Mouse (Mus musculus): ENCODE measurements at regions not wholly inside any gene's neighbourhood (a gene's known extent, or its start where the extent isn't known, plus 50 kb on each side); places are given as distances from the start of the nearest gene placed in this dataset.

- no peaks in the 10 kb centered on the region for H3K9me3 ChIP-seq (ENCODE audit: low read length)
- H3K4me3 ChIP-seq (replicated peaks; ENCODE audit: low read length) = no peak overlapping the region
- TF ChIP-seq POU5F1 (IDR thresholded peaks at IDR 0.05; ENCODE audit: borderline replicate concordance, low read length) = no peak
- no peak for TF ChIP-seq CTCF (conservative IDR thresholded peaks at IDR 0.05; ENCODE audit: low read length)
- no peak for TF ChIP-seq NANOG (IDR thresholded peaks at IDR 0.05; ENCODE audit: borderline replicate concordance, low read length)
- H3K27me3 ChIP-seq (ENCODE audit: insufficient read depth, low read length) = no peaks in the 10 kb centered on the region
- no peaks in the 10 kb centered on the region for H3K36me3 ChIP-seq (ENCODE audit: insufficient read depth, low read length)
- no peaks in the 10 kb centered on the region for H3K4me1 ChIP-seq (replicated peaks; ENCODE audit: low read depth, low read length)
Observed at GRCm38 (mm10) chr11:91131960-91132359, 443.8 kb upstream of the Tom1l1 start.

- no peaks in the 10 kb centered on the region for H3K9me3 ChIP-seq (ENCODE audit: low read length)
- no peak for TF ChIP-seq NANOG (IDR thresholded peaks at IDR 0.05; ENCODE audit: borderline replicate concordance, low read length)
- no peak for TF ChIP-seq CTCF (conservative IDR thresholded peaks at IDR 0.05; ENCODE audit: low read length)
- no peak for TF ChIP-seq POU5F1 (IDR thresholded peaks at IDR 0.05; ENCODE audit: borderline replicate concordance, low read length)
Observed at GRCm38 (mm10) chr11:91098186-91098585, 410.0 kb upstream of the Tom1l1 start.

GRCm38 (mm10) chr11:91097552-91097951 lies 409.4 kb upstream of the Tom1l1 start:
- H3K4me1 ChIP-seq (replicated peaks; ENCODE audit: low read depth, low read length) = no peaks in the 10 kb centered on the region
- TF ChIP-seq NANOG (IDR thresholded peaks at IDR 0.05; ENCODE audit: borderline replicate concordance, low read length) (no peak), POU5F1 (IDR thresholded peaks at IDR 0.05; ENCODE audit: borderline replicate concordance, low read length) (no peak), CTCF (conservative IDR thresholded peaks at IDR 0.05; ENCODE audit: low read length) (no peak)
- H3K27me3 ChIP-seq (ENCODE audit: insufficient read depth, low read length) = no peaks in the 10 kb centered on the region
- H3K4me3 ChIP-seq (replicated peaks; ENCODE audit: low read length) = no peak overlapping the region
- no peaks in the 10 kb centered on the region for H3K9me3 ChIP-seq (ENCODE audit: low read length)
- no peaks in the 10 kb centered on the region for H3K36me3 ChIP-seq (ENCODE audit: insufficient read depth, low read length)

More at GRCm38 (mm10) chr11:91098186-91098585, 410.0 kb upstream of the Tom1l1 start:
- H3K4me3 ChIP-seq (replicated peaks; ENCODE audit: low read length) = no peak overlapping the region
- no peaks in the 10 kb centered on the region for H3K27me3 ChIP-seq (ENCODE audit: insufficient read depth, low read length)
- H3K4me1 ChIP-seq (replicated peaks; ENCODE audit: low read depth, low read length) = no peaks in the 10 kb centered on the region
- no peaks in the 10 kb centered on the region for H3K36me3 ChIP-seq (ENCODE audit: insufficient read depth, low read length)

- no peaks in the 10 kb centered on the region for H3K4me1 ChIP-seq (replicated peaks; ENCODE audit: low read depth, low read length)
- TF ChIP-seq CTCF (conservative IDR thresholded peaks at IDR 0.05; ENCODE audit: low read length) (no peak), NANOG (IDR thresholded peaks at IDR 0.05; ENCODE audit: borderline replicate concordance, low read length) (no peak), POU5F1 (IDR thresholded peaks at IDR 0.05; ENCODE audit: borderline replicate concordance, low read length) (no peak)
- no peak overlapping the region for H3K4me3 ChIP-seq (replicated peaks; ENCODE audit: low read length)
- H3K27me3 ChIP-seq (ENCODE audit: insufficient read depth, low read length) = no peaks in the 10 kb centered on the region
- no peaks in the 10 kb centered on the region for H3K36me3 ChIP-seq (ENCODE audit: insufficient read depth, low read length)
- no peaks in the 10 kb centered on the region for H3K9me3 ChIP-seq (ENCODE audit: low read length)
Observed at GRCm38 (mm10) chr11:91096000-91096652, 408.0 kb upstream of the Tom1l1 start.

GRCm38 (mm10) chr11:91065365-91065764 lies 377.2 kb upstream of the Tom1l1 start:
- H3K4me3 ChIP-seq (replicated peaks; ENCODE audit: low read length) = no peak overlapping the region
- no peaks in the 10 kb centered on the region for H3K4me1 ChIP-seq (replicated peaks; ENCODE audit: low read depth, low read length)
- H3K36me3 ChIP-seq (ENCODE audit: insufficient read depth, low read length) = no peaks in the 10 kb centered on the region
- H3K27me3 ChIP-seq (ENCODE audit: insufficient read depth, low read length) = no peaks in the 10 kb centered on the region
- H3K9me3 ChIP-seq (ENCODE audit: low read length) = no peaks in the 10 kb centered on the region
- no peak for TF ChIP-seq POU5F1 (IDR thresholded peaks at IDR 0.05; ENCODE audit: borderline replicate concordance, low read length)
- no peak for TF ChIP-seq CTCF (conservative IDR thresholded peaks at IDR 0.05; ENCODE audit: low read length)
- no peak for TF ChIP-seq NANOG (IDR thresholded peaks at IDR 0.05; ENCODE audit: borderline replicate concordance, low read length)

- Histone ChIP-seq H3K4me3 (replicated peaks; ENCODE audit: low read length) (no peak overlapping the region), H3K9me3 (ENCODE audit: low read length) (no peaks in the 10 kb centered on the region), H3K4me1 (replicated peaks; ENCODE audit: low read depth, low read length) (no peaks in the 10 kb centered on the region), H3K36me3 (ENCODE audit: insufficient read depth, low read length) (no peaks in the 10 kb centered on the region), H3K27me3 (ENCODE audit: insufficient read depth, low read length) (no peaks in the 10 kb centered on the region)
- TF ChIP-seq CTCF (conservative IDR thresholded peaks at IDR 0.05; ENCODE audit: low read length) (no peak), NANOG (IDR thresholded peaks at IDR 0.05; ENCODE audit: borderline replicate concordance, low read length) (no peak), POU5F1 (IDR thresholded peaks at IDR 0.05; ENCODE audit: borderline replicate concordance, low read length) (no peak)
Observed at GRCm38 (mm10) chr11:91056966-91057597, 368.9 kb upstream of the Tom1l1 start.

- no peaks in the 10 kb centered on the region for H3K9me3 ChIP-seq (ENCODE audit: low read length)
- TF ChIP-seq CTCF (conservative IDR thresholded peaks at IDR 0.05; ENCODE audit: low read length) (no peak), NANOG (IDR thresholded peaks at IDR 0.05; ENCODE audit: borderline replicate concordance, low read length) (no peak), POU5F1 (IDR thresholded peaks at IDR 0.05; ENCODE audit: borderline replicate concordance, low read length) (no peak)
- no peaks in the 10 kb centered on the region for H3K27me3 ChIP-seq (ENCODE audit: insufficient read depth, low read length)
- H3K4me1 ChIP-seq (replicated peaks; ENCODE audit: low read depth, low read length) = no peaks in the 10 kb centered on the region
- no peaks in the 10 kb centered on the region for H3K36me3 ChIP-seq (ENCODE audit: insufficient read depth, low read length)
- no peak overlapping the region for H3K4me3 ChIP-seq (replicated peaks; ENCODE audit: low read length)
Observed at GRCm38 (mm10) chr11:91053321-91053720, 365.2 kb upstream of the Tom1l1 start.

GRCm38 (mm10) chr11:91051646-91052045 lies 363.5 kb upstream of the Tom1l1 start:
- Histone ChIP-seq H3K27me3 (ENCODE audit: insufficient read depth, low read length) (no peaks in the 10 kb centered on the region), H3K36me3 (ENCODE audit: insufficient read depth, low read length) (no peaks in the 10 kb centered on the region), H3K9me3 (ENCODE audit: low read length) (no peaks in the 10 kb centered on the region), H3K4me1 (replicated peaks; ENCODE audit: low read depth, low read length) (no peaks in the 10 kb centered on the region), H3K4me3 (replicated peaks; ENCODE audit: low read length) (no peak overlapping the region)
- no peak for TF ChIP-seq POU5F1 (IDR thresholded peaks at IDR 0.05; ENCODE audit: borderline replicate concordance, low read length)
- TF ChIP-seq NANOG (IDR thresholded peaks at IDR 0.05; ENCODE audit: borderline replicate concordance, low read length) = no peak
- no peak for TF ChIP-seq CTCF (conservative IDR thresholded peaks at IDR 0.05; ENCODE audit: low read length)

Data from E14TG2a.4 (cell line).